Mouse (Mus musculus) bone marrow macrophage, adult 2 months (primary cell): ENCODE results near the gene Rpp25.

Experiments
- CTCF ChIP-seq: IDR thresholded peaks from 2 replicates; pipeline ENCODE4 v1.5.1; 2012; ENCODE audit warnings: low read depth, mild to moderate bottlenecking, low read length, moderate library complexity
- POLR2A ChIP-seq: IDR thresholded peaks from 2 replicates; pipeline ENCODE4 v1.6.1; 2012; ENCODE audit warnings: mild to moderate bottlenecking, low read depth, low read length, borderline replicate concordance

DNA sequence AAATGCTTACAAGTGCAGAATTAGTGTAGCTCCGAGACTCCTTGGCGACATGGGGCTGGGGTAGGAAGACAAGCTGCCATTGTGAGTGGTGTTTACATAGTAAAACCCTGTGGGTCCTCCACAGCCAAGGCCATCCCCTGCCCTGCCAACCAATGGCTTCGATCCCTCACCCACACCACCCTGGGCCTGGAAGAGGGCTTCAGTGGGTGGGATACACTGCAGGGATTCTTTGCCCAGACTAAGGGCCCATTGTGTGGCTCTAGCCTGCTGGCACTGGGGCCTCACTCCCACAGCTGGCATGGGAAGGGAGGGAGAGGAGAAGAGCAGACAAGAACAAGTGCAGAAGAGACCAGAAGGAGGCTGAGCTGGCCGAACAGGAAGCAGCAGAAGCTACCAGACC is 34.9 kb upstream of the Rpp25 start:
- TF ChIP-seq POLR2A (no peak), CTCF (no peak)
